Mouse (Mus musculus): ENCODE results near the gene Olfr1445.

The Olfr1445 gene

DNA sequence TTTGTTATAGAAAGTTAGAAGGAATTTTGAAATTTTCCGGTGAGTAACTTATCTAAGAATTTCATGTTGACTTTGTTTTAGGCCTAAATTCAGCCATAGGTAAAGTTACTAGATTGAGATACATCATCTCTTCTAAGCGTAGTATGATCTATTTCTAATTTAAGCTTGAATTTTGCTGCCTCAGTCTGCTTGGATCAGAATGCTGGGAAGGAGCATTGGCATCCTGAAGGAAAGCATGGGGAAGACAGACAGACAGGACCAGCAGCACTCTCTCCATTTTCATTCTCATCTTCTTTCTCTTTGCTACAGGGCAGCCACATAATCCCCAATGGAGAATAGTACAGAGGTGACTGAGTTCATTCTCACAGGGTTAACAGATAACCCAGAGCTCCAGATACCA lies at the start of gene Olfr1445:
Gene Olfr1445 (plus strand): TSS at position 301 of the 400 bp plus-strand sequence.
- DNase-seq = no peak

DNA sequence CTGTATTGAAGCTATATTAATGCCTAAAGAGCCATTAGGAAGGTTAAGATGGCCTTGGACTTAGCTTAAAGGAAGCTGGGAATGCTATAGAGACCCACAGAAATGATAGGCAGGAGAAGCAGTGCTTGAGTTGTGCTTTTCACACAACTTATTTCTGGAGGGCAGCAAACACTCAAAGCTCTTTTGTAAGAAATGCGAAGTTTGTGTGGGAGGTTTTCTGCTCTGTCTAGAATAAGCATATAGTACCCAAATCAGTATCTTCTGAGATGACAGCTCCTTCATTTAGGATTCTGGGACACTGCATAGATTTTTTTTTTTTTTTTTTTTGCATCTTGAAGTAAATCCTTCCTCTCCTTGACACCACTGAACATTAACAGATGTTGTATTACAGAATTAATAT lies 45.1 kb upstream of the Olfr1445 start:
- no peak for DNase-seq

DNA sequence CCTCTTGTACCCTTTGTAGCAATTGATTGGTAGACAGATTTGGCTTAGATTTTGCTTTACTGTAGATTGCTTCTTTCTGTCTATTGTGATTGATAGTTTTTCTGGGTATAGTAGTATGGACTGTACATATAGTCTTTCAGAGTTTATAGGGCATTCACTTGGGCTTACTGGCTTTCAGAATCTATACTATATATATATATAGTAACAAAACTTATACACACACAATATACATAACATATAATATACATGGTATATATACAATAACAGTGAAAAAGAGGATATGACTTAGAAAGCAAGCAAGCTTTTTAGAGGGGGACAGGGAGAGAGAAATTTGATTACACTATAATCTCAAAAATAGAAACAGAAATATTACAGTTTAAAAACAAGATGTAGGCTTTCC lies 37.3 kb upstream of the Olfr1445 start, which contains the start of gene Gm5244:
Gene Gm5244 (plus strand): TSS at position 301 of the 400 bp plus-strand sequence.
- DNase-seq = no peak

DNA sequence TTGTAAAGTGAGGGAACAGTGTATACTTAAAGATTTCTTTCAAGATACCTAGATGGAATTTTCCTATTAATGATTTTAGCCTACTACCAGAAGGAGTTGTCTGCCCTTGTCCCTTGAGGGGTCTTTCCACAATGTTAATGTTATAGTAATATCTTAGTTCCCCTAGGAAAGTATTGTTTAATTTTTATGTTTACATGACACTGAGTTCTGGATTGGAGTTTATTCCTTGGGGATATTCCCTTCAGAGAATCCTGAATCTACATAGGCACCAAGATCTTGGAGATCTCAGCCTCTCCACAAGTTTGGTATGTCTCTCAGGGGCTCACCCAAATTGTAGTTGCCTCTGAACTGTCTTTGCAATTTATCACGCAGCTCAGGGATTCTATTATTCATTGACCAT lies 26.7 kb upstream of the Olfr1445 start, which contains the start of gene Olfr1444:
Gene Olfr1444 (plus strand): TSS at position 301 of the 400 bp plus-strand sequence.
- no peak for DNase-seq

DNA sequence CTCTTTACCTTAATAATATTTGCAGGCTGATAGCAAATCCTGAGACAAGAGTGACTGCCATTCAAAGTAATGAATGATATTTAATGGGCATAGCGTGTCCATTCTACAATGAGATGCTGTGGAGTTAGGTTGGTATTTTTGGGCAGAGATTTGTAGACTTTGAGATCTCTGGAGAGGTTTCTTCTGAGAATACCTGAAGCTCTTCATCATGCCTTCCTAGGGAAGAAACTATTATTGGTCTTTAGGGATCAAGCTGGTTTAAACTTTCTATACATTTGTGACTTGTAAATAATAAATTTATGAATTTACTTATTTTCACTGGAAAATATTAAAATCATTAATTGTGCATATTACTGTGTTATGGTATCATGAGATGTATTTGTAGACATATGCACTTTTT lies 9.8 kb downstream of the Olfr1445 start, which contains the start of gene Olfr1446:
Gene Olfr1446 (minus strand): TSS at position 101 of the 400 bp plus-strand sequence.
- no peak for DNase-seq

DNA sequence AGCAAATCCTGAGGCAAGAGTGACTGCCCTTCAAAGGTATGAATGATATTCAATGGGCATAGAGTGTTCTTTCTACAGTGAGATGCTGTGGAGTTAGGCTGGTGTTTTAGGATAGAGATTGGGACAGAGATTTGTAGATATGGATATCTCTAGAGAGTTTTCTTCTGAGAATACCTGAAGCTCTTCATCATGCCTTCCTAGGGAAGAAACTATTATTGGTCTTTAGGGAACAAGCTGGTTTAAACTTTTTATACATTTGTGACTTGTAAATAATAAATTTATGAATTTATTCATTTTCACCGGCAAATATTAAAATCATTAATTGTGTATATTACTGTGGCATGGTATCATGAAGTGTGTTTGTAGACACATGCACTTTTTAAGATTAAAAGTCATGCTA lies 20.0 kb downstream of the Olfr1445 start, which contains the start of gene Olfr1447:
Gene Olfr1447 (minus strand): TSS at position 101 of the 400 bp plus-strand sequence.
- no peak for DNase-seq

DNA sequence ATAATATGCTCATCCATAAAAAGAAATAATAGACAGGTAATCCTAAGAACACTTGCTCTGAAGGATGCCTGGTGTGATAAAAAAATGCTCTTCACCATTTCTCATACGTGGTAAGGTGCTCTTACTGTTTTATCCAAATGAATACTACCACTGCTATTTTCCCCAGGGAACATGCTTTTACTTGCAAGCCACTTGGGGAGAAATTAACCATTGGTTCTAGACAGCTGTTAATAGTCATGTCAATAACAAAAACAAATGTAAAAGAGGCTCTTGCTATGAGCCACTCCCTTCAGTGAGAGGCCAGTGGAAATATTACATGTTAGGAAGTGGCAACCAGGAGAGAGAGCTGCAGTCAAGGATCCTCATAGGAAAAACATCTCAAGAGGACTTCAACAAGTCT lies 40.7 kb downstream of the Olfr1445 start, which contains the start of gene Olfr1448:
Gene Olfr1448 (minus strand): TSS at position 101 of the 400 bp plus-strand sequence.
- DNase-seq = no peak

DNA sequence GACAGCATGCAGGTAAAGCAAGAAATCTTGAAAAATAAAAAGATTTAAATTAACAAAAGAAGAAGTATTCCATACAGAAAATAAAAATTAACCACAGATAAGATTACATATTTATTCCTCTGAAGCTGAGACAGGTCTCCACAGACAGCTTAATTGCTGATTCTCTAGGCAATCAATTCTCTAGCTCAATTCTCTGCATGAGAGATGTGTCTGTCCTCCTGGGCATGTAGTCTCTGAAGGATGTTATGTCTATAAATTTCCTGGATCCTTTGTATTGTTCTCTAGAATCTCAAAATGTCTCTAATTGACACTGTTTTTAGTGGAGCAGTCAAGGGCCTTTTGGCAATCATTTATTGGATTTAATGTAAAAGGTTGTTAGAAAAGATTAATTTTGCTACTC lies 46.9 kb downstream of the Olfr1445 start, which contains the start of gene Olfr1449:
Gene Olfr1449 (plus strand): TSS at position 301 of the 400 bp plus-strand sequence.
- DNase-seq = no peak
